Mouse (Mus musculus): ENCODE measurements around the gene Nhsl1. TPM values are rescaled to one million over a fixed set of nuclear protein-coding genes. Genes with fewer than 3 reads are reported as not detected.

Nhsl1 gene
- polyA plus RNA-seq, 1 experiment from 2014 or later: 8.8 TPM

- Histone ChIP-seq H3K4me2 (ENCODE audit: low read length) (no peak overlapping the region), H3K9me3 (replicated peaks; ENCODE audit: low read length) (no peaks in the 10 kb centered on the region), H3K36me3 (ENCODE audit: insufficient read depth, low read length) (no peaks in the 10 kb centered on the region), H3K27ac (no peak overlapping the region), H3K27me3 (ENCODE audit: insufficient read depth, low read length) (no peaks in the 10 kb centered on the region), H3K4me3 (replicated peaks; ENCODE audit: low read depth, low read length) (no peak overlapping the region), H3K9ac (ENCODE audit: low read depth, low read length) (no peak overlapping the region), H3K4me1 (replicated peaks; ENCODE audit: insufficient read depth, low read length) (peaks cover 7% of the 10 kb centered on the region)
- TF ChIP-seq CTCF (IDR thresholded peaks at IDR 0.05; ENCODE audit: low read depth): no peak
- ATAC-seq (replicated peaks; ENCODE audit: low FRiP score, low read depth): no peak
- peak; percentile 47 for DNase-seq (ENCODE audit: low spot score)
- 23% methylated on average over 4 of the region's 4 CpGs for WGBS
Observed at GRCm38 (mm10) chr10:18482558-18483141, 163.9 kb downstream of the Nhsl1 start.

- 75% methylated on average over 3 of the region's 3 CpGs for WGBS
- H3K4me2 ChIP-seq (ENCODE audit: low read length): no peak overlapping the region
Observed at GRCm38 (mm10) chr10:18483658-18484057, 164.9 kb downstream of the Nhsl1 start.

GRCm38 (mm10) chr10:18484731-18485130, 165.9 kb downstream of the Nhsl1 start:
- no peak overlapping the region for H3K27ac ChIP-seq
- H3K9me3 ChIP-seq (replicated peaks; ENCODE audit: low read length): no peaks in the 10 kb centered on the region
- no peak for DNase-seq (ENCODE audit: low spot score)
- H3K36me3 ChIP-seq (ENCODE audit: insufficient read depth, low read length): no peaks in the 10 kb centered on the region
- ATAC-seq (replicated peaks; ENCODE audit: low FRiP score, low read depth): no peak
- H3K4me1 ChIP-seq (replicated peaks; ENCODE audit: insufficient read depth, low read length): peaks cover 7% of the 10 kb centered on the region
- no peaks in the 10 kb centered on the region for H3K27me3 ChIP-seq (ENCODE audit: insufficient read depth, low read length)
- no peak overlapping the region for H3K4me2 ChIP-seq (ENCODE audit: low read length)
- H3K9ac ChIP-seq (ENCODE audit: low read depth, low read length): no peak overlapping the region
- 95% methylated on average over 5 of the region's 5 CpGs for WGBS
- no peak for TF ChIP-seq CTCF (IDR thresholded peaks at IDR 0.05; ENCODE audit: low read depth)
- no peak overlapping the region for H3K4me3 ChIP-seq (replicated peaks; ENCODE audit: low read depth, low read length)

More at GRCm38 (mm10) chr10:18483658-18484057, 164.9 kb downstream of the Nhsl1 start:
- Histone ChIP-seq H3K4me1 (replicated peaks; ENCODE audit: insufficient read depth, low read length) (peaks cover 7% of the 10 kb centered on the region), H3K9ac (ENCODE audit: low read depth, low read length) (no peak overlapping the region), H3K36me3 (ENCODE audit: insufficient read depth, low read length) (no peaks in the 10 kb centered on the region), H3K27me3 (ENCODE audit: insufficient read depth, low read length) (no peaks in the 10 kb centered on the region), H3K9me3 (replicated peaks; ENCODE audit: low read length) (no peaks in the 10 kb centered on the region), H3K27ac (no peak overlapping the region), H3K4me3 (replicated peaks; ENCODE audit: low read depth, low read length) (no peak overlapping the region)
- TF ChIP-seq CTCF (IDR thresholded peaks at IDR 0.05; ENCODE audit: low read depth): no peak
- DNase-seq (ENCODE audit: low spot score) (no peak), ATAC-seq (replicated peaks; ENCODE audit: low FRiP score, low read depth) (no peak)

GRCm38 (mm10) chr10:18488239-18488803, 169.5 kb downstream of the Nhsl1 start:
- no peak for TF ChIP-seq CTCF (IDR thresholded peaks at IDR 0.05; ENCODE audit: low read depth)
- ATAC-seq (replicated peaks; ENCODE audit: low FRiP score, low read depth): peak; percentile 71

GRCm38 (mm10) chr10:18489936-18490335, 171.2 kb downstream of the Nhsl1 start:
- Histone ChIP-seq H3K4me2 (ENCODE audit: low read length) (no peak overlapping the region), H3K9me3 (replicated peaks; ENCODE audit: low read length) (no peaks in the 10 kb centered on the region), H3K4me3 (replicated peaks; ENCODE audit: low read depth, low read length) (no peak overlapping the region), H3K9ac (ENCODE audit: low read depth, low read length) (no peak overlapping the region), H3K27me3 (ENCODE audit: insufficient read depth, low read length) (no peaks in the 10 kb centered on the region), H3K27ac (no peak overlapping the region), H3K36me3 (ENCODE audit: insufficient read depth, low read length) (no peaks in the 10 kb centered on the region), H3K4me1 (replicated peaks; ENCODE audit: insufficient read depth, low read length) (0 out of 2 replicates have a peak, but pooled peaks cover 7% of the 10 kb centered on the region)
- 71% methylated on average over 10 of the region's 10 CpGs for WGBS
- no peak for ATAC-seq (replicated peaks; ENCODE audit: low FRiP score, low read depth)
- DNase-seq (ENCODE audit: low spot score): no peak
- TF ChIP-seq CTCF (IDR thresholded peaks at IDR 0.05; ENCODE audit: low read depth): no peak

More at GRCm38 (mm10) chr10:18488239-18488803, 169.5 kb downstream of the Nhsl1 start:
- DNase-seq (ENCODE audit: low spot score): peak; percentile 33
- H3K9ac ChIP-seq (ENCODE audit: low read depth, low read length): no peak overlapping the region
- 61% methylated on average over 7 of the region's 7 CpGs for WGBS
- H3K27ac ChIP-seq: peak overlapping the region; percentile 65
- no peaks in the 10 kb centered on the region for H3K36me3 ChIP-seq (ENCODE audit: insufficient read depth, low read length)
- H3K4me2 ChIP-seq (ENCODE audit: low read length): 0 out of 2 replicates have a peak overlapping the region, but pooled peaks have one; percentile 13
- H3K27me3 ChIP-seq (ENCODE audit: insufficient read depth, low read length): no peaks in the 10 kb centered on the region
- no peaks in the 10 kb centered on the region for H3K9me3 ChIP-seq (replicated peaks; ENCODE audit: low read length)
- no peak overlapping the region for H3K4me3 ChIP-seq (replicated peaks; ENCODE audit: low read depth, low read length)
- H3K4me1 ChIP-seq (replicated peaks; ENCODE audit: insufficient read depth, low read length): 0 out of 2 replicates have a peak, but pooled peaks cover 3% of the 10 kb centered on the region

GRCm38 (mm10) chr10:18491952-18492351, 173.2 kb downstream of the Nhsl1 start:
- Histone ChIP-seq H3K9ac (ENCODE audit: low read depth, low read length) (no peak overlapping the region), H3K27ac (no peak overlapping the region), H3K4me3 (replicated peaks; ENCODE audit: low read depth, low read length) (no peak overlapping the region), H3K4me2 (ENCODE audit: low read length) (no peak overlapping the region), H3K36me3 (ENCODE audit: insufficient read depth, low read length) (no peaks in the 10 kb centered on the region), H3K27me3 (ENCODE audit: insufficient read depth, low read length) (no peaks in the 10 kb centered on the region), H3K4me1 (replicated peaks; ENCODE audit: insufficient read depth, low read length) (0 out of 2 replicates have a peak, but pooled peaks cover 7% of the 10 kb centered on the region), H3K9me3 (replicated peaks; ENCODE audit: low read length) (no peaks in the 10 kb centered on the region)
- ATAC-seq (replicated peaks; ENCODE audit: low FRiP score, low read depth) (no peak), DNase-seq (ENCODE audit: low spot score) (no peak)
- no peak for TF ChIP-seq CTCF (IDR thresholded peaks at IDR 0.05; ENCODE audit: low read depth)
- 64% methylated on average over 4 of the region's 4 CpGs for WGBS
